Mouse (Mus musculus): Measurements from ENCODE around the gene Map3k4.

DNA sequence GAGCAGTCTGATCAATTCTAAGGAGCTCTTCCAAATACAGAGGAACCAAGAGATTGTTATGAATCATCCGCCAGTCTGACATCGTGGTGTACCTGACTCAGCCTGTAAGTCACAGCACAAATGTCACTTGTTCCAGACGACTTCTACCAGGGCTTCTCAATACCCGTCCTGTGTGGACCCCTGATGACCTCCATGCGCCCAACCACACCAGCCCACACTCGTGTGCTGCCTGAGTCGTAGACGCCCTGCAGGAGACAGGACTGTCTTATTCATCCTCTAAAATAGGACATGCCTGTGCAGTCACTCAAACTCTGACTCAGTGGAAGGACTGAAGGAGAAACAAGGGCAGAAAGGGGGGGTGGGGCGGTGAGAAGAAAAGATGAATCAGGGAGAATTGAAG, 42.8 kb downstream of the Map3k4 start:
- TF ChIP-seq HCFC1 (IDR thresholded peaks at IDR 0.05; ENCODE audit: borderline replicate concordance, insufficient read depth, low read length) = no peak
- TF ChIP-seq MAFK (IDR thresholded peaks at IDR 0.05; ENCODE audit: insufficient read depth, low read depth, low read length) = no peak
- no peak for TF ChIP-seq ZC3H11A (IDR thresholded peaks at IDR 0.05; ENCODE audit: borderline replicate concordance, low read depth, low read length)
- no peak for TF ChIP-seq CHD2 (IDR thresholded peaks at IDR 0.05; ENCODE audit: low read depth, low read length)
- no peak for TF ChIP-seq ZNF384 (IDR thresholded peaks at IDR 0.05; ENCODE audit: low read depth, low read length)
